ENCODE assay signal across 21 mouse cellular contexts in genomic region chr5:5109017-5109416, GRCm38 (mm10).
DNase-seq lines count a peak whose midpoint lies in the region; ATAC-seq and TF ChIP-seq lines count a peak whose summit lies in the region.
"Had no signal": no experiment of that assay in that cellular context is flagged by ENCODE, and none has a peak within 500 bp of the region (broad histone marks: within the 10 kb centered on the region; RNA-seq: fewer than 3 reads in every experiment).

No protein-coding gene starts in this region.

- no peak for TF ChIP-seq CTCF in heart, adult 2 months (IDR thresholded peaks at IDR 0.05)

- H3K9me3 ChIP-seq in heart, embryonic 14.5 days (ENCODE audit: control insufficient read depth, low read length), result no peaks in the 10 kb centered on the region
- no peaks in the 10 kb centered on the region for H3K9me3 ChIP-seq in kidney, embryonic 14.5 days (ENCODE audit: control insufficient read depth, low read length)
- no peaks in the 10 kb centered on the region for H3K9me3 ChIP-seq in lung, embryonic 16.5 days (ENCODE audit: control insufficient read depth, low read length)
- H3K9me3 ChIP-seq: embryonic facial prominence, embryonic 15.5 days; forebrain, embryonic 15.5 days; G1E; hindbrain, embryonic 15.5 days had no signal

- peaks cover 5% of the 10 kb centered on the region for H3K36me3 ChIP-seq in heart, adult 2 months (ENCODE audit: control insufficient read depth, insufficient read depth, low read length)
- no peaks in the 10 kb centered on the region for H3K36me3 ChIP-seq in heart, embryonic 14.5 days (ENCODE audit: control insufficient read depth, insufficient read depth, low read length)
- no peaks in the 10 kb centered on the region for H3K36me3 ChIP-seq in kidney, embryonic 14.5 days (ENCODE audit: control insufficient read depth, insufficient read depth, low read length)
- no peaks in the 10 kb centered on the region for H3K36me3 ChIP-seq in lung, embryonic 16.5 days (ENCODE audit: control insufficient read depth, insufficient read depth, low read length)
- H3K36me3 ChIP-seq: embryonic facial prominence, embryonic 15.5 days; forebrain, embryonic 15.5 days; G1E; hindbrain, embryonic 15.5 days had no signal

- intact Hi-C loops in heart, adult 2 months (cut with DNase I), result no loop called here
- intact Hi-C loops in heart, postnatal 36 days (cut with DNase I), result no loop called here

- peak overlapping the region; percentile 57 for H3K27ac ChIP-seq in heart, adult 2 months
- peak overlapping the region; percentile 64 to 73; a peak in 3 of 4 replicates for H3K27ac ChIP-seq in heart, embryonic 14.5 days (replicated peaks in 1 of 2; ENCODE audit: control insufficient read depth in 1 of 2, insufficient read depth in 1 of 2, low read depth in 2 of 2, low read length in 2 of 2)
- H3K27ac ChIP-seq in kidney, embryonic 14.5 days (ENCODE audit: low read depth, low read length), result no peak overlapping the region
- H3K27ac ChIP-seq in lung, embryonic 16.5 days (ENCODE audit: low read length), result peak overlapping the region; percentile 52; the same call in 1 of the 2 replicates
- H3K27ac ChIP-seq: embryonic facial prominence, embryonic 15.5 days; forebrain, embryonic 15.5 days; hindbrain, embryonic 15.5 days had no signal

- H3K79me2 ChIP-seq in heart, adult 2 months (replicated peaks; ENCODE audit: control insufficient read depth, insufficient read depth, low read length), result no peaks in the 10 kb centered on the region

- H3K4me3 ChIP-seq in heart, adult 2 months, result no peak overlapping the region
- no peak overlapping the region for H3K4me3 ChIP-seq in heart, embryonic 14.5 days (ENCODE audit: control insufficient read depth in 1 of 2, insufficient read depth in 1 of 2, low read depth in 1 of 2, low read length in 2 of 2)
- H3K4me3 ChIP-seq in kidney, embryonic 14.5 days (ENCODE audit: low read length), result no peak overlapping the region
- no peak overlapping the region for H3K4me3 ChIP-seq in lung, embryonic 16.5 days (ENCODE audit: low read length)
- H3K4me3 ChIP-seq: embryonic facial prominence, embryonic 15.5 days; forebrain, embryonic 15.5 days; hindbrain, embryonic 15.5 days had no signal

- no peak for TF ChIP-seq POLR2A in heart, adult 2 months (IDR thresholded peaks at IDR 0.05; ENCODE audit: insufficient read depth, low read depth, low read length)

- H3K4me2 ChIP-seq in heart, embryonic 14.5 days (ENCODE audit: low read length), result no peak overlapping the region
- H3K4me2 ChIP-seq in kidney, embryonic 14.5 days (replicated peaks; ENCODE audit: low read depth, low read length), result no peak overlapping the region
- H3K4me2 ChIP-seq in lung, embryonic 16.5 days (ENCODE audit: low read depth, low read length), result no peak overlapping the region
- H3K4me2 ChIP-seq: embryonic facial prominence, embryonic 15.5 days; forebrain, embryonic 15.5 days; hindbrain, embryonic 15.5 days had no signal

- TF ChIP-seq EP300 in heart, adult 2 months (IDR thresholded peaks at IDR 0.05; ENCODE audit: insufficient read depth, low read depth, low read length), result no peak

- H3K9ac ChIP-seq in heart, adult 2 months (ENCODE audit: low read depth, low read length), result no peak overlapping the region
- no peak overlapping the region for H3K9ac ChIP-seq in heart, embryonic 14.5 days (ENCODE audit: low read length)
- no peak overlapping the region for H3K9ac ChIP-seq in kidney, embryonic 14.5 days (ENCODE audit: low read depth, low read length)
- no peak overlapping the region for H3K9ac ChIP-seq in lung, embryonic 16.5 days (ENCODE audit: low read length)
- H3K9ac ChIP-seq: embryonic facial prominence, embryonic 15.5 days; forebrain, embryonic 15.5 days; hindbrain, embryonic 15.5 days had no signal

- DNase-seq in heart, adult 2 months, result no peak
- no peak for DNase-seq in heart, postnatal 36 days
- DNase-seq in heart, postnatal 4 days, result no peak
- no peak for DNase-seq in kidney, adult 9 months
- DNase-seq in lung, postnatal 25 days (ENCODE audit: low spot score), result no peak
- DNase-seq: adrenal gland, adult 8-10 months; adrenal gland, postnatal 36 days; B cell, adult 2 months; cerebellum, adult 2 months; cerebellum, postnatal 10 days; embryo, embryonic 11 days; gastrocnemius, postnatal 36 days had no signal

- H3K4me1 ChIP-seq in heart, adult 2 months (ENCODE audit: control insufficient read depth, insufficient read depth, low read length), result peaks cover 5% of the 10 kb centered on the region
- peaks cover 10 to 39% of the 10 kb centered on the region in 2 experiments for H3K4me1 ChIP-seq in heart, embryonic 14.5 days (ENCODE audit: control insufficient read depth in 2 of 2, insufficient read depth in 2 of 2, low read length in 2 of 2)
- H3K4me1 ChIP-seq in kidney, embryonic 14.5 days (ENCODE audit: control insufficient read depth, insufficient read depth, low read length), result no peaks in the 10 kb centered on the region
- 0 out of 2 replicates have a peak, but pooled peaks cover 5% of the 10 kb centered on the region for H3K4me1 ChIP-seq in lung, embryonic 16.5 days (replicated peaks; ENCODE audit: control insufficient read depth, insufficient read depth, low read length)
- H3K4me1 ChIP-seq: embryonic facial prominence, embryonic 15.5 days; forebrain, embryonic 15.5 days had no signal

- H3K27me3 ChIP-seq in heart, adult 2 months (ENCODE audit: control insufficient read depth, insufficient read depth, low read length), result no peaks in the 10 kb centered on the region
- H3K27me3 ChIP-seq in heart, embryonic 14.5 days (ENCODE audit: control insufficient read depth, insufficient read depth, low read length), result no peaks in the 10 kb centered on the region
- H3K27me3 ChIP-seq in kidney, embryonic 14.5 days (ENCODE audit: control insufficient read depth, insufficient read depth, low read length), result no peaks in the 10 kb centered on the region
- no peaks in the 10 kb centered on the region for H3K27me3 ChIP-seq in lung, embryonic 16.5 days (ENCODE audit: control insufficient read depth, insufficient read depth, low read depth, low read length)
- H3K27me3 ChIP-seq: embryonic facial prominence, embryonic 15.5 days; forebrain, embryonic 15.5 days; hindbrain, embryonic 15.5 days had no signal

- ATAC-seq in heart, embryonic 14.5 days (ENCODE audit: insufficient number of reproducible peaks, insufficient read depth, low FRiP score, low read depth), result no peak
- ATAC-seq in kidney, embryonic 14.5 days (ENCODE audit: low FRiP score, low TSS enrichment), result peak; percentile 77
- no peak for ATAC-seq in lung, embryonic 16.5 days (ENCODE audit: low read depth)
- ATAC-seq: CD4-positive, CD25-positive, alpha-beta regulatory T cell, adult 4 months; forebrain, embryonic 15.5 days; intestine, embryonic 16.5 days had no signal

- 93% methylated on average over 3 of the region's 3 CpGs for WGBS in heart, adult 2 months
- 89% methylated on average over 3 of the region's 3 CpGs for WGBS in heart, embryonic 14.5 days
- WGBS in kidney, embryonic 14.5 days, result 52% methylated on average over 3 of the region's 3 CpGs
- 86% methylated on average over 3 of the region's 3 CpGs for WGBS in lung, embryonic 16.5 days
